Mouse (Mus musculus) midbrain, embryonic 11.5 days (tissue): Measurements from ENCODE around the gene Exoc3l. TPM values are rescaled to one million over a fixed set of nuclear protein-coding genes. Genes with fewer than 3 reads are reported as not detected.
A peak's percentile ranks its signal among the peaks of the same experiment; 100 is the strongest.

ENCODE experiments used
- ATAC-seq: fragments of 200-750 bp; cut with Nextera tagmentation; 2 replicates; pipeline ENCODE4 v1.8.0; 2017; ENCODE audit warnings: moderate TSS enrichment, moderate library complexity; ENCODE audit not compliant: low FRiP score
- DNase-seq: peaks from one replicate; pipeline ENCODE4 v3.0.0; 2015; ENCODE audit warnings: low spot score; ENCODE audit errors: missing footprints
- H3K27ac ChIP-seq: fragments of 300-500 bp; sonication (generic); 2 replicates; pipeline ENCODE4 v1.5.1; 2014; ENCODE audit warnings: low read depth, low read length
- H3K27me3 ChIP-seq: fragments of 300-500 bp; sonication (generic); 2 replicates; pipeline ENCODE4 v1.6.1; 2014; ENCODE audit warnings: mild to moderate bottlenecking, low read length, moderate library complexity, mixed read lengths; ENCODE audit not compliant: control insufficient read depth, insufficient read depth
- H3K36me3 ChIP-seq: fragments of 300-500 bp; sonication (generic); 2 replicates; pipeline ENCODE4 v1.6.1; 2014; ENCODE audit warnings: mild to moderate bottlenecking, low read length, moderate library complexity, mixed read lengths; ENCODE audit not compliant: control insufficient read depth, insufficient read depth
- H3K4me1 ChIP-seq: fragments of 300-500 bp; sonication (generic); 2 replicates; pipeline ENCODE4 v1.6.1; 2014; ENCODE audit warnings: low read length; ENCODE audit not compliant: control insufficient read depth, insufficient read depth
- H3K4me2 ChIP-seq: fragments of 300-500 bp; sonication (generic); 2 replicates; pipeline ENCODE4 v1.6.1; 2014; ENCODE audit warnings: mild to moderate bottlenecking, moderate library complexity
- H3K4me3 ChIP-seq: fragments of 300-500 bp; sonication (generic); 2 replicates; pipeline ENCODE4 v1.5.1; 2014; ENCODE audit warnings: low read depth, low read length
- H3K9ac ChIP-seq: fragments of 300-500 bp; sonication (generic); 2 replicates; pipeline ENCODE4 v1.6.1; 2014; ENCODE audit warnings: low read length
- H3K9me3 ChIP-seq: fragments of 300-500 bp; sonication (generic); 2 replicates; pipeline ENCODE4 v1.6.1; 2016; ENCODE audit warnings: low read length; ENCODE audit not compliant: control insufficient read depth
- WGBS: fragments of 180-500 bp; shearing (Covaris S2); extraction: QIAGEN DNeasy Blood & Tissue Kit; methylation state at CpG from one replicate; pipeline ENCODE4 v1.1.7; 2014; 5-methylcytosine and 5-hydroxymethylcytosine counted together
- polyA plus RNA-seq: library from polyadenylated mRNA; unstranded; fragments of >200 nt; fragmentation: Nextera tagmentation; extraction: Ambion mirVana; gene quantifications from 2 replicates; pipeline ENCODE4 v1.2.1, GENCODE M21; 2014

Gene Exoc3l
- polyA plus RNA-seq, 1 experiment from 2014 or later: 8.6 TPM

GRCm38 (mm10) chr8:105278911-105279334 is 17.0 kb downstream of the Exoc3l start:
- Histone ChIP-seq H3K9ac (no peak overlapping the region), H3K4me3 (no peak overlapping the region)
- 4% methylated on average over 28 of the region's 28 CpGs for WGBS

DNA sequence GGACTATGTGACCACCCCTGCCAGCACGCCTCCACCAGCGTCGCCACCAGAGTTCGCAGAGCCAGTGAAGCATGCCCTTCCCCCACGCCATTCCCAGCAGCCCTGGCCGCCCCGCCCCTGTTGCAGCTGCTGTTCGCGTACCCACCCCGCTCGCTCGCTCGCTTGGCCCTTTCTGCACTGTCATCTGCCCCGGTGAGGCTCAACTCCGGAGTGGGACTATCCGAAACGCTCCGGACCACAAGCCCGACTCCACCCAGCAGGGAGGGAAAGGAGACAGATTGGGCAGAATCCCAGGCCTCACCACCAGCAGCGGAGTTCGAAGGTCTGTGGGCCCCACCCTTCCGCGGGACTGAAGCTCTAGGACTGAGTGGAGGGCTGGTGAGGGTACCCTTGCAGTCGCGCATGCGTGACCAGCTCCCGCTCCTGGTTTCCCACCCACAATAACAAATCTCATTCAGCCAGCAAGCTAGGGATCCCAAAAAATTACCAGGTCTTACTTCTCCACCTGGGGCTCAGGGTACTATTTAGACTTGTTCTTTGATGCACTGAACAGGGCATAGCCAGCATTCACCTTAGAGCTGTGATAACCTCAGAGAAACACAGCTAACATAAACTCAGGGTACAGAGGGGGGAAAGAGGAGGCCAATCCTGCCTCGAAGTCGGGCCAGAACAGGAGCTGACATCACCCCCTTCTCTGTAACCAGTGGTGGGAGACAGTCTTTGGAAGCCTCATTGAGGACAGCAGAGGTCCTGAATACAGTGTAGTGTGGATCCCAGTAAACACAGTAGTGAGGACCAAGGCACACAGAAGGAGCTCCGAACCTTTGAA is 19.4 kb downstream of the Exoc3l start:
- H3K4me3 ChIP-seq: peak overlapping the region; percentile 34
- peak; percentile 69 for ATAC-seq
- WGBS: 3% methylated on average over 29 of the region's 30 CpGs
- peaks cover 14% of the 10 kb centered on the region for H3K4me1 ChIP-seq
- peak; percentile 95 for DNase-seq
- no peaks in the 10 kb centered on the region for H3K36me3 ChIP-seq
- no peak overlapping the region for H3K27ac ChIP-seq
- H3K4me2 ChIP-seq: peak overlapping the region; percentile 55
- H3K27me3 ChIP-seq: peaks cover 84% of the 10 kb centered on the region
- H3K9ac ChIP-seq: peak overlapping the region; percentile 47
- no peaks in the 10 kb centered on the region for H3K9me3 ChIP-seq

More at GRCm38 (mm10) chr8:105278911-105279334, 17.0 kb downstream of the Exoc3l start:
- peak; percentile 90 for DNase-seq
- Histone ChIP-seq H3K4me1 (peaks cover 14% of the 10 kb centered on the region), H3K36me3 (peaks cover 3% of the 10 kb centered on the region; the same call in 1 of the 2 replicates), H3K27ac (no peak overlapping the region), H3K9me3 (no peaks in the 10 kb centered on the region), H3K27me3 (peaks cover 61% of the 10 kb centered on the region), H3K4me2 (peak overlapping the region; percentile 10; the same call in 1 of the 2 replicates)
- peak; percentile 5; the same call in 1 of the 2 replicates for ATAC-seq

DNA sequence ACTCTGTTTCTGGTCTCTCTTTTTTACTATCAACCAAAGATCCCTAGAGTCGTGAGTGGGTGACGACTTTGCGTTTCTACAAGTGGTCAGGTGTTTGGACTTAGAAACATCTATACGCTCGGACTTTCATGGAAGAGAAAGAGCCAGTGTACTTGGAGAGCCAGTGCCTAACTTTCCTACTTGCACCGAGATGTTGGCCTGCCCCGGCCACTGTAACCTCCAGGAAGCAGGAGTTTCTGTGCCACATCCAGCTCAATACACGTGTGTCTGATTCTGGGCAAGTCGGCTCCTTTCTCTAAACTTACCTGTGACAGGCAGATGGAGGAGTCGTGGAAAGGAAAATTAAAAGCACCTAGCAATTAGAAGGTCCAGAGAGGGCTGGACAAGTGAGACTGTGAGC is 20.1 kb downstream of the Exoc3l start, which contains the start of gene Nol3:
Nol3 (plus strand) TSS at position 301 of the 400 bp plus-strand sequence.
- Histone ChIP-seq H3K9me3 (no peaks in the 10 kb centered on the region), H3K27ac (no peak within 1 kb of the TSS), H3K4me2 (peak within 1 kb of the TSS; percentile 55), H3K27me3 (peaks cover 90% of the 10 kb centered on the region), H3K9ac (peak within 1 kb of the TSS; percentile 47), H3K36me3 (no peaks in the 10 kb centered on the region), H3K4me3 (peak within 1 kb of the TSS; percentile 34), H3K4me1 (peaks cover 15% of the 10 kb centered on the region)
- ATAC-seq (peak; percentile 10; the same call in 1 of the 2 replicates), DNase-seq (no peak)
- 5% methylated on average over 10 of the region's 10 CpGs for WGBS

DNA sequence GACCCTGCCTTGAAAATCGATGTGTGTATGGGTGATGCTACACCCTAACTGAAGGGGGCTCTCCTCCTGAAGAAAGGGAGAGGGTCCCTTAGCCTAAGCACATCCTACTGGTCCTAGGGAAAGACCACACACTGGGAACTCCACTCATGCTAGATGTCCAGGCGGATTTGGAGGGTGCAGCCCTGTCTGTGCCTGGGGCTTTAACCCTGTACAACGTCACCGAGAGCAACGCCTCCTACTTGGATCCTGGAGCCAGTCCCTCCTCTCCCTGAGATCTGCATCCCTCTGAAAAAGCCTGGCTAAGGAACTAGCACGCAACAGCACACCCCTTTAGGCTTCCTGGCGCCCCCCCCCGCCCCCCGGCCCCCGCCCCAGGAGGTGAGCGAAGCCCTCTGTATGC is 20.5 kb downstream of the Exoc3l start:
- Histone ChIP-seq H3K9me3 (no peaks in the 10 kb centered on the region), H3K4me2 (no peak overlapping the region), H3K27ac (no peak overlapping the region), H3K36me3 (no peaks in the 10 kb centered on the region), H3K9ac (no peak overlapping the region), H3K4me1 (peaks cover 16% of the 10 kb centered on the region), H3K27me3 (peaks cover 94% of the 10 kb centered on the region), H3K4me3 (no peak overlapping the region)
- DNase-seq (no peak), ATAC-seq (no peak)
- 4% methylated on average over 11 of the region's 11 CpGs for WGBS

GRCm38 (mm10) chr8:105270916-105271186 is 25.1 kb downstream of the Exoc3l start:
- DNase-seq (no peak), ATAC-seq (no peak)
- Histone ChIP-seq H3K4me3 (no peak overlapping the region), H3K4me2 (no peak overlapping the region), H3K9me3 (no peaks in the 10 kb centered on the region; the same call in 1 of the 2 replicates), H3K9ac (no peak overlapping the region), H3K27ac (no peak overlapping the region), H3K4me1 (peaks cover 21% of the 10 kb centered on the region), H3K36me3 (no peaks in the 10 kb centered on the region), H3K27me3 (peaks cover 99% of the 10 kb centered on the region)
- 2% methylated on average over 11 of the region's 11 CpGs for WGBS

- Histone ChIP-seq H3K9me3 (no peaks in the 10 kb centered on the region; the same call in 1 of the 2 replicates), H3K27ac (no peak overlapping the region), H3K4me1 (peaks cover 17% of the 10 kb centered on the region), H3K36me3 (no peaks in the 10 kb centered on the region), H3K9ac (no peak overlapping the region), H3K4me3 (peak overlapping the region; percentile 37), H3K27me3 (peaks cover 99% of the 10 kb centered on the region), H3K4me2 (peak overlapping the region; percentile 68)
- 3% methylated on average over 39 of the region's 39 CpGs for WGBS
- no peak for ATAC-seq
- peak; percentile 93 for DNase-seq
Measured at GRCm38 (mm10) chr8:105270101-105270915, 25.6 kb downstream of the Exoc3l start.

DNA sequence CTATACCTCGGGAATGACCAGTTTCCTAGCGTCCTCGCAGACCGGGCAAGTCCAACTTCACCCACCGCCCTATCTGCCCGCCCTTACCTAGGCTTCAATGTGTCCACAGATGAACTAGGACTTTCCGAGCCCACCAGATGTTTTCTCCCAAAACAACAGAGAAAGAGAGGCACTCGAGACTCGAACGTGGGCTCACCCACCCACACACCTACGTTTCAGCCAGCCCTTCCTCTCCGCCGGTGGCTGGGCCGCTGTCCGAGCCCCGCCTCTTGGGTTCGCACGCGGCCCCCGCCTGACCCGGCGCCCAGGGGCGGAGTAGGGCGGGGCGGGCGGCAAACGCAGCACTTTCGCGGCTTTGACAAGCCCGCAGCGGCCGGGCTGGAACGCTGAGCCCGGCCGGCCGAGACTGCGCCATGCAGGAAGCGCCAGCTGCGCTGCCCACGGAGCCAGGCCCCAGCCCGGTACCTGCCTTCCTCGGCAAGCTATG is 26.4 kb downstream of the Exoc3l start, which contains the start of gene Hsf4:
Hsf4 (plus strand) TSS at position 341 of the 487 bp plus-strand sequence.
- H3K4me3 ChIP-seq: peak within 1 kb of the TSS; percentile 37
- DNase-seq (peak; percentile 93), ATAC-seq (no peak)
- H3K27ac ChIP-seq: no peak within 1 kb of the TSS
- WGBS: 0% methylated on average over 41 of the region's 42 CpGs
- peak within 1 kb of the TSS; percentile 68 for H3K4me2 ChIP-seq
- no peaks in the 10 kb centered on the region; the same call in 1 of the 2 replicates for H3K9me3 ChIP-seq
- peak within 1 kb of the TSS; percentile 45 for H3K9ac ChIP-seq
- H3K4me1 ChIP-seq: peaks cover 19% of the 10 kb centered on the region
- H3K36me3 ChIP-seq: no peaks in the 10 kb centered on the region
- H3K27me3 ChIP-seq: peaks cover 99% of the 10 kb centered on the region

DNA sequence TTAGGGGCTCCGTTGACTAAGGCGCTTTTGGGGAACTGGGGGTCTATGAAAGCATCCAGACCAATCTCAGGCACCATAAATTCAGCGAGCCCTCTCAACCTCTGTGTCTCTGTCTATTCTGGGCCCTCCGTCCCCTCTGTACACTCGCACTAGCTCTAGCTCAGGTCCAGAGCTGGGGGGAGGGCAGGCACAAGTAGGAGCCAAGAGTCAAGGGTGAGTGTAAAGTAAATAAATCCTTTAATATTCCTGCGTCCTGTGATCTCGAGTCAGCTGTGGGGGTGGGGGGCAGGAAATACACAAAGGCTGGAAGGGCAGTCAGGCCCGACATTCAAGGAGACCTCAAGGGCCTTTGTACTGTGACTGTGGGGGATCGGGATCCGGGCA is 26.8 kb downstream of the Exoc3l start:
- WGBS: 1% methylated on average over 10 of the region's 10 CpGs

More for the DNA sequence above, 26.8 kb downstream of the Exoc3l start:
- Histone ChIP-seq H3K27me3 (peaks cover 99% of the 10 kb centered on the region), H3K4me2 (peak overlapping the region; percentile 68), H3K4me1 (peaks cover 19% of the 10 kb centered on the region), H3K9ac (peak overlapping the region; percentile 33; the same call in 1 of the 2 replicates), H3K27ac (no peak overlapping the region), H3K4me3 (peak overlapping the region; percentile 37), H3K9me3 (no peaks in the 10 kb centered on the region; the same call in 1 of the 2 replicates), H3K36me3 (no peaks in the 10 kb centered on the region)
- peak; percentile 92 for DNase-seq
- ATAC-seq: peak; percentile 20
